Mouse (Mus musculus) liver, embryonic 11.5 days (tissue): ENCODE results near the gene Sf1. TPM values are rescaled to one million over a fixed set of nuclear protein-coding genes. Genes with fewer than 3 reads are reported as not detected.
A peak's percentile ranks its signal among the peaks of the same experiment; 100 is the strongest.

Experiments used
- ATAC-seq: fragments of 200-750 bp; cut with Nextera tagmentation; replicated peaks from 2 replicates; pipeline ENCODE4 v1.8.0; 2017; ENCODE audit warnings: moderate number of reproducible peaks, mild to moderate bottlenecking, moderate TSS enrichment, moderate library complexity; ENCODE audit not compliant: low FRiP score
- DNase-seq: peaks from one replicate; pipeline ENCODE4 v3.0.0-alpha.2; 2017; ENCODE audit warnings: low spot score
- H3K27ac ChIP-seq: fragments of 300-500 bp; sonication (generic); 2 replicates; pipeline ENCODE4 v1.5.1; 2014; ENCODE audit warnings: mild to moderate bottlenecking, low read depth, low read length, control low read depth
- H3K27me3 ChIP-seq: fragments of 300-500 bp; sonication (generic); replicated peaks from 2 replicates; pipeline ENCODE4 v1.6.1; 2014; ENCODE audit warnings: low read length, mixed read lengths; ENCODE audit not compliant: control insufficient read depth, insufficient read depth
- H3K36me3 ChIP-seq: fragments of 300-500 bp; sonication (generic); 2 replicates; pipeline ENCODE4 v1.6.1; 2014; ENCODE audit warnings: mild to moderate bottlenecking, low read length, moderate library complexity, mixed read lengths; ENCODE audit not compliant: control insufficient read depth, insufficient read depth
- H3K4me1 ChIP-seq: fragments of 300-500 bp; sonication (generic); replicated peaks from 2 replicates; pipeline ENCODE4 v1.6.1; 2014; ENCODE audit warnings: low read length, mixed read lengths; ENCODE audit not compliant: control insufficient read depth, insufficient read depth
- H3K4me2 ChIP-seq: fragments of 300-500 bp; sonication (generic); 2 replicates; pipeline ENCODE4 v1.6.1; 2014; ENCODE audit warnings: mild to moderate bottlenecking, control low read depth, moderate library complexity
- H3K4me3 ChIP-seq: fragments of 300-500 bp; sonication (generic); 2 replicates; pipeline ENCODE4 v1.5.1; 2014; ENCODE audit warnings: low read depth, low read length, control low read depth
- H3K9ac ChIP-seq: fragments of 300-500 bp; sonication (generic); 2 replicates; pipeline ENCODE4 v1.6.1; 2014; ENCODE audit warnings: low read depth, low read length, control low read depth
- H3K9me3 ChIP-seq: fragments of 300-500 bp; sonication (generic); 2 replicates; pipeline ENCODE4 v1.6.1; 2016; ENCODE audit warnings: low read length, inconsistent platforms, mixed read lengths; ENCODE audit not compliant: control insufficient read depth
- WGBS: fragments of 180-500 bp; shearing (Covaris S2); extraction: QIAGEN DNeasy Blood & Tissue Kit; methylation state at CpG from one replicate; pipeline ENCODE4 v1.1.7; 2014; 5-methylcytosine and 5-hydroxymethylcytosine counted together
- polyA plus RNA-seq: library from polyadenylated mRNA; unstranded; fragments of >200 nt; fragmentation: Nextera tagmentation; extraction: Ambion mirVana; gene quantifications from 2 replicates; pipeline ENCODE4 v1.2.1, GENCODE M21; 2014

Gene Sf1
- polyA plus RNA-seq, 1 experiment from 2014 or later = 203 TPM

GRCm38 (mm10) chr19:6420481-6421210 is 57.2 kb downstream of the Sf1 start:
- no peak overlapping the region for H3K27ac ChIP-seq
- H3K9ac ChIP-seq = no peak overlapping the region
- peaks cover 77% of the 10 kb centered on the region for H3K27me3 ChIP-seq
- H3K4me1 ChIP-seq = peaks cover 15% of the 10 kb centered on the region
- no peak overlapping the region for H3K4me3 ChIP-seq
- DNase-seq (no peak), ATAC-seq (no peak)
- WGBS = 48% methylated on average over 19 of the region's 19 CpGs
- no peak overlapping the region for H3K4me2 ChIP-seq
- no peaks in the 10 kb centered on the region for H3K36me3 ChIP-seq
- no peaks in the 10 kb centered on the region for H3K9me3 ChIP-seq

- peaks cover 83% of the 10 kb centered on the region for H3K27me3 ChIP-seq
- ATAC-seq = no peak
- WGBS = 63% methylated on average over 9 of the region's 9 CpGs
Observed at GRCm38 (mm10) chr19:6421211-6421590, 57.7 kb downstream of the Sf1 start.

GRCm38 (mm10) chr19:6422014-6422413 is 58.5 kb downstream of the Sf1 start:
- 70% methylated on average over 7 of the region's 7 CpGs for WGBS
- Histone ChIP-seq H3K4me2 (no peak overlapping the region), H3K9me3 (no peaks in the 10 kb centered on the region), H3K4me3 (no peak overlapping the region), H3K27ac (no peak overlapping the region), H3K36me3 (no peaks in the 10 kb centered on the region), H3K9ac (0 out of 2 replicates have a peak overlapping the region, but pooled peaks have one; percentile 5), H3K4me1 (0 out of 2 replicates have a peak, but pooled peaks cover 6% of the 10 kb centered on the region), H3K27me3 (peaks cover 89% of the 10 kb centered on the region)
- DNase-seq = no peak
- ATAC-seq = no peak

More at GRCm38 (mm10) chr19:6421211-6421590, 57.7 kb downstream of the Sf1 start:
- Histone ChIP-seq H3K4me3 (no peak overlapping the region), H3K27ac (no peak overlapping the region), H3K9me3 (no peaks in the 10 kb centered on the region), H3K4me1 (peaks cover 9% of the 10 kb centered on the region; the same call in 1 of the 2 replicates), H3K9ac (no peak overlapping the region), H3K36me3 (no peaks in the 10 kb centered on the region), H3K4me2 (no peak overlapping the region)
- no peak for DNase-seq

DNA sequence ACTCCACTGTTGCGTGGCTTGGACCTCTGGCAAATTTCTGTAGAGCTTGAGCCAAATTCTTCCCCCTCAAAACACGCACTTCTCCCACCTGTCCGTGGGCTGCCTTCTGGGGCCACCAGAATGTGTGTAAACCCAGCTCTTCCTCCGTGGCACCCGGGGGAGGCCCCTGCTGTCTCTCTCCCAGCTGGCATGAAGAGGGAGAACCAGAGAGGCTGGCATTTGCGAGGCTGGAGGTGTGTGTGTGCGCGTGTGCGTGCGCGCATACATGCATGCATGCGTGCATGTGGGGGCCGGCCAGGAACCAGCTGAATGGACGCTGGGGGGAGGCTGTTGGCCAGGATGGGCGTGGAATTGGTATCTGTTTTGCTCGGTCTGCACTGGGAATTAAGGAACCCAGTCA is 59.8 kb downstream of the Sf1 start:
- H3K36me3 ChIP-seq = no peaks in the 10 kb centered on the region
- DNase-seq (no peak), ATAC-seq (no peak)
- no peak overlapping the region for H3K27ac ChIP-seq
- WGBS = 80% methylated on average over 16 of the region's 16 CpGs
- no peak overlapping the region for H3K4me3 ChIP-seq
- H3K4me2 ChIP-seq = no peak overlapping the region
- no peaks in the 10 kb centered on the region for H3K9me3 ChIP-seq
- peaks cover 5% of the 10 kb centered on the region; the same call in 1 of the 2 replicates for H3K4me1 ChIP-seq
- H3K27me3 ChIP-seq = peaks cover 97% of the 10 kb centered on the region
- no peak overlapping the region for H3K9ac ChIP-seq

GRCm38 (mm10) chr19:6424137-6424881 is 60.8 kb downstream of the Sf1 start:
- H3K9me3 ChIP-seq = no peaks in the 10 kb centered on the region

GRCm38 (mm10) chr19:6425595-6425994 is 62.1 kb downstream of the Sf1 start:
- no peak for ATAC-seq
- 50% methylated on average over 5 of the region's 5 CpGs for WGBS
- Histone ChIP-seq H3K9me3 (no peaks in the 10 kb centered on the region), H3K27ac (no peak overlapping the region), H3K9ac (no peak overlapping the region), H3K27me3 (peaks cover 97% of the 10 kb centered on the region), H3K36me3 (no peaks in the 10 kb centered on the region), H3K4me3 (no peak overlapping the region), H3K4me1 (peaks cover 8% of the 10 kb centered on the region; the same call in 1 of the 2 replicates), H3K4me2 (no peak overlapping the region)
- DNase-seq = no peak

More at GRCm38 (mm10) chr19:6424137-6424881, 60.8 kb downstream of the Sf1 start:
- Histone ChIP-seq H3K4me2 (no peak overlapping the region), H3K36me3 (no peaks in the 10 kb centered on the region), H3K27me3 (peaks cover 97% of the 10 kb centered on the region), H3K4me3 (no peak overlapping the region), H3K9ac (no peak overlapping the region), H3K27ac (no peak overlapping the region), H3K4me1 (peaks cover 8% of the 10 kb centered on the region; the same call in 1 of the 2 replicates)
- 55% methylated on average over 8 of the region's 8 CpGs for WGBS
- ATAC-seq (no peak), DNase-seq (no peak)

DNA sequence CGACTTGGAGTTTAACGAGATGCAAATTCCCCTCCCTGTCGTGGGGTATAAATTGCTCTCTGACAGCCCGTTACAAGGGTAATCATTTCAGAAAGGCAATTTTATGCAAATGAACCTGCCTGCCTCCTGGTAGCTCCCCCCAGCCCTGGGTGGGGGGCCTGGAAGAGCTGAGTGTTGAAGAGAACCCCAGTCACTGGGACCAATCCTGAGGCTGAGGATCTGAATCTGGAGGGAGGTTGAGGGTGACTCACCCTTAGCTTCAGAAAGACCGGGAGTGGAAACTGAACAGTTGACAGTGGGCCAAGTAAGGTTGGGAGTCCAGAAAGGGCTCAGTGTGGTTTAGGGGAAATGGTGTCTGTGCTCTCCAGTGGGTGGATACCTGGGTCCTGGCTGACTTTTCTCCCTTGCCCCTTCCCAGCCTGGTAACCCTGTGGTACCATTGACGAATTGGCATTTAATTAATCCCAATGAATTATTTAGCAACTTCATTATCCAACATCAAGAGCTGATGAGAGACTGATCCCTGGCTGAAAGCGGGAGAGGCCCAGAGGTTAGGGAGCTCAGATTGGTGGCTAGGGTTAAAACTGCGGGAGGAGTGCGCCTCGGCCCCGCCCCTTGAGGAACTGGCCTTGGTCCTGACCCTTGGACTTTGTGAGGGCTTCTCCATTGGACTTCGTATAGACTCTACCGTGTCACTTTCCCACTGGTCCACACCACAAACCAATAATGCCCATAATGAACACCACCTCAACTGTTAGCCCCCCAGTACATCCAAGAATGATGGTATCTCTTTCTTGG is 63.4 kb downstream of the Sf1 start:
- H3K27ac ChIP-seq = no peak overlapping the region
- H3K4me1 ChIP-seq = peaks cover 8% of the 10 kb centered on the region; the same call in 1 of the 2 replicates
- H3K4me3 ChIP-seq = no peak overlapping the region
- peaks cover 89% of the 10 kb centered on the region for H3K27me3 ChIP-seq
- DNase-seq = peak; percentile 70
- no peaks in the 10 kb centered on the region for H3K36me3 ChIP-seq
- no peak overlapping the region for H3K4me2 ChIP-seq
- H3K9ac ChIP-seq = no peak overlapping the region
- 25% methylated on average over 13 of the region's 13 CpGs for WGBS
- no peaks in the 10 kb centered on the region for H3K9me3 ChIP-seq
- no peak for ATAC-seq
